Mouse (Mus musculus) brain, embryonic 14.5 days (tissue): ENCODE data around the gene Atf2.

Experiments
- CTCF ChIP-seq: fragments of 200-500 bp; IDR thresholded peaks from 2 replicates; pipeline ENCODE4 v1.5.1; 2012; ENCODE audit warnings: inconsistent platforms, mild to moderate bottlenecking, moderate library complexity, borderline replicate concordance; ENCODE audit not compliant: insufficient read depth, insufficient read length; ENCODE audit errors: extremely low read depth
- POLR2A ChIP-seq: fragments of 200-500 bp; IDR thresholded peaks from 2 replicates; pipeline ENCODE4 v1.6.1; 2012; ENCODE audit warnings: mild to moderate bottlenecking, inconsistent platforms, borderline replicate concordance; ENCODE audit not compliant: poor library complexity, insufficient read depth, insufficient read length, severe bottlenecking; ENCODE audit errors: extremely low read depth

DNA sequence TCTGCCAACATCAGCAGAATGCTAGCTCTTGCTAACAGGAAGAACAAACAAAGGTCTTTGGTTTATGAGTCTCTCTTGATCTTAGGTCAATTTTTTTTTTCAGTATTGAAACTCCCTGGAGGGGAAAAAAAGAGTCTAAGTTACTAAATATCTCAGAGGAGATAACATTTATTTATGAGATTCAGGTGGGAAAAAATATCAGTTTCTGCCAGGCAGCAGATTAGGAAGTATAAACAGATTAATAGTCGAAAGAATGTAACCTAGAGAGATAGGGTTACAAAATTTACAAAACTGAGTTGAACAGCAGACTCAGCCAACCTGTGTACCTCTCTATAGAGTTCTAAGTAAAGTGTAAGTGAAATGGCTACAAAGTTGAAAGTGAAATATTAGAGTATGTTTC, 7.9 kb upstream of the Atf2 start:
- no peak for TF ChIP-seq CTCF
- TF ChIP-seq POLR2A, result no peak
